Mouse (Mus musculus): ENCODE data around the gene Smurf2. TPM values are rescaled to one million over a fixed set of nuclear protein-coding genes. Genes with fewer than 3 reads are reported as not detected.

Gene Smurf2
- polyA plus RNA-seq, 1 experiment from 2014 or later: 4.8 TPM

DNA sequence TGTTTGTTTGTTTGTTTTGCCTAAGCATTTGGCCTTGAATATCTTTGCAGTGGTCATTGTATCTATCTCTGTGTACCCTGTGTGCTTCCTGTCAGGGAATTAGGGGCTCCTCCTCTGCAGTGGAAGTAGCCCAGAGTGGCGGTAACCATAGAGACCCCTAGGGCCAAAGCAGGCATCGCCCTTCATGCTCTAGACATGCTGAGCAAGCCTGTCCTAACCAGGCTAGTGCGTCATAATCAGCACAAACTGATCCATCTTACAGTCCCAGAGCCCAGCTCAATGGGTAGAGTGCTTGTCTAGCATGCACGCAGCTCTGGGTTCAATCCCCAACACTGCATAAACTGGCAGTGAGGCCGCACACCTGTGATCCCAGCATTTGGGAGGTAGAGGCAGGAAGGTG lies 38.6 kb upstream of the Smurf2 start:
- H3K4me2 ChIP-seq (ENCODE audit: low read depth, low read length): no peak overlapping the region
- ATAC-seq (no peak), DNase-seq (no peak)
- H3K4me1 ChIP-seq (ENCODE audit: insufficient read depth): peaks cover 31% of the 10 kb centered on the region
- no peak for TF ChIP-seq CTCF (IDR thresholded peaks at IDR 0.05; ENCODE audit: low read depth)
- no peak overlapping the region for H3K4me3 ChIP-seq (ENCODE audit: low read depth, low read length)
- H3K9me3 ChIP-seq (ENCODE audit: low read length): no peaks in the 10 kb centered on the region
- H3K9ac ChIP-seq (replicated peaks): no peak overlapping the region
- no peaks in the 10 kb centered on the region for H3K27me3 ChIP-seq (ENCODE audit: insufficient read depth, low read length)
- 81% methylated on average over 5 of the region's 5 CpGs for WGBS (ENCODE audit: insufficient replicate concordance)
- no peak overlapping the region for H3K27ac ChIP-seq (ENCODE audit: low read depth)
- no peaks in the 10 kb centered on the region for H3K36me3 ChIP-seq (replicated peaks; ENCODE audit: insufficient read depth, low read length)

DNA sequence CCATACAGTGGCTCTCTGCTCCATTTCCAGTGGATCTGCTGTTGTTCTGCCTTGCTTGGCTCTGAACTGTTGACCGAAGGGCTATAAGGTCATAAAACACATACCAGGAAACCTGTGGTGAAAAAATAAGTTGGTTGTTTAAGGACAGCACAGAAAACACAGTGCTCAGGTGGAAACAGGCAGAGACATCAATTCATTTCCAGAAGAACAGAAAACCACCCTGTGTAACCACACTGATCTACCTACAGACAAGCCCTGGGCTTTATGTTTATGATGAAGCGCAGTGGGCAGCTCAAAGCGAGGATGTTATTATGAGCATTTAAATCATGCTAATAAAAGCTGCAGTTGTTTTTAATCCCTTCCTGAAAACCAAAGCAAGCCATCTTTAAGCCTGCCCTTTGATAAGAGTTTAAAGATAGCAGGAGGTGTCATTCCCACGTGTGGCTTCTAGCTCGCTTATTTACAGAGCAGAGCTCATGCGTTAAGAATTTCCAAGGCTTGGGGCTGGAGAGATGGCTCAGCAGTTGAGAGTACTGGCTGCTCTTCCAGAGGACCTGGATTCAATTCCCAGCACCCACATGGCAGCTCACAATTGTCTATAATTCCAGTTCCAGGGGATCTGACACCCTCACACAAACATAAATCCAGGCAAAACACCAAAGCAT lies 38.0 kb upstream of the Smurf2 start:
- Histone ChIP-seq H3K27ac (ENCODE audit: low read depth) (no peak overlapping the region), H3K9me3 (ENCODE audit: low read length) (no peaks in the 10 kb centered on the region), H3K27me3 (ENCODE audit: insufficient read depth, low read length) (no peaks in the 10 kb centered on the region), H3K36me3 (replicated peaks; ENCODE audit: insufficient read depth, low read length) (no peaks in the 10 kb centered on the region), H3K4me3 (ENCODE audit: low read depth, low read length) (no peak overlapping the region), H3K4me2 (ENCODE audit: low read depth, low read length) (no peak overlapping the region), H3K9ac (replicated peaks) (no peak overlapping the region), H3K4me1 (ENCODE audit: insufficient read depth) (peaks cover 31% of the 10 kb centered on the region)
- TF ChIP-seq CTCF (IDR thresholded peaks at IDR 0.05; ENCODE audit: low read depth) (no peak), EP300 (IDR thresholded peaks at IDR 0.05; ENCODE audit: low read depth) (no peak)
- 69% methylated on average over 6 of the region's 6 CpGs for WGBS (ENCODE audit: insufficient replicate concordance)
- DNase-seq (no peak), ATAC-seq (no peak)

DNA sequence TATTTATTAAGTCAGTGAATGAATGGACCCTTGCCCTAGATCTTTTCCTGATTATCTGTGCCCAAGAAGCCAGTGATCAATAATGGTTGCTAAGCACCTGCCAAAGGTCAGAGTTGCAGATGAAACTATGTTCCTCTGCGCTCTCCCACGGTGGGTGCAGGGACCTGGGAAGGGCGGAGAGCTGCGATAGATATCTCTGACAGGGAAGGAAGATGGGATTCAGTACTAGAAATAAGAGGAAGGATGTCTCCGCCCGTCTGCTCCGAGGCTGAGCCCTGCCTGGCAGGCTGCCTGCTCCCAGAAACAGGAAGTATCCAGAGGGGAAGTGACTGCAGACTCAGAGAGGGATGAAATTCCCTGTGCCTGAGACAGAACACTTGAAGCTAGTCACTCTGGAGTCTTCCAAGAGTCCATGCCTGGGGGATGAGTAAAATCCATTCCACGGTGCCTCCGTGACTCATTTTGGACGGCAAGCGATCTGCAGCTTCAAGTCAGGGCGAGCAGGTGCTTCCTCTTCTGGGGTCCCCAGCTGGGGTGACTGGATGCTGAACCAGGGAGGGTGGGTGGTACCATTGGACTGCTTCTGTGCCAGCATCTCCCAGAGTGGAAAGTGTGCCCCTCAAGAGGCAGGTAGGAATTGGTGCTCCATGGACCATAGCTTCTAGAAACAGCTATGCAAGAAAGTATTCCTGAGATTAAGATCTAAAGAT lies 36.9 kb upstream of the Smurf2 start:
- H3K4me1 ChIP-seq (ENCODE audit: insufficient read depth): peaks cover 30% of the 10 kb centered on the region
- peak; percentile 66; the same call in 1 of the 2 replicates for TF ChIP-seq EP300 (IDR thresholded peaks at IDR 0.05; ENCODE audit: low read depth)
- no peak for TF ChIP-seq CTCF (IDR thresholded peaks at IDR 0.05; ENCODE audit: low read depth)
- no peak overlapping the region for H3K4me3 ChIP-seq (ENCODE audit: low read depth, low read length)
- ATAC-seq (peak; percentile 91), DNase-seq (peak; percentile 71)
- no peaks in the 10 kb centered on the region for H3K9me3 ChIP-seq (ENCODE audit: low read length)
- no peaks in the 10 kb centered on the region for H3K27me3 ChIP-seq (ENCODE audit: insufficient read depth, low read length)
- H3K27ac ChIP-seq (ENCODE audit: low read depth): peak overlapping the region; percentile 64
- no peak overlapping the region for H3K9ac ChIP-seq (replicated peaks)
- H3K36me3 ChIP-seq (replicated peaks; ENCODE audit: insufficient read depth, low read length): no peaks in the 10 kb centered on the region
- 0 out of 2 replicates have a peak overlapping the region, but pooled peaks have one; percentile 30 for H3K4me2 ChIP-seq (ENCODE audit: low read depth, low read length)
- 20% methylated on average over 12 of the region's 12 CpGs for WGBS (ENCODE audit: insufficient replicate concordance)

DNA sequence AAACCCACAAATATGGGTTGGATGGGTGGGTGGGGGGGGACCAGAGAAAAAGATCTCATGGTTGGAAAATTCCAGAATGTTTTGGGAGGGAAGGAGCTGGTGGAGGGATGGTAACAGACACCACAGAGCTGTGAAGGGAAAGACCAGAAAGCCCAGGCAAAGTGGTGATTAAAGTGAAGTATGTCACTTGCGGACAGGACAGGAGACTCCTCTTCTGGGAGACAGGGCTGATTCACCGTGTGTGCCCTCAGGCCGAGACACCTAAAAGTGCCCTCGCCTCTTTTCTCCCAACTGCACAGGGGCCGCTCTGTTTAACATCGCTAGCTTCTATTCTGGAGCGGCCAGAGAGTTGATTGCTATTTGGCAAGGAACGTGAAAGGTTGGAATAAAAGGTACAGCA lies 34.1 kb upstream of the Smurf2 start:
- no peak overlapping the region for H3K27ac ChIP-seq (ENCODE audit: low read depth)
- H3K4me1 ChIP-seq (ENCODE audit: insufficient read depth): peaks cover 13% of the 10 kb centered on the region
- no peak overlapping the region for H3K4me3 ChIP-seq (ENCODE audit: low read depth, low read length)
- H3K27me3 ChIP-seq (ENCODE audit: insufficient read depth, low read length): no peaks in the 10 kb centered on the region
- H3K9ac ChIP-seq (replicated peaks): no peak overlapping the region
- 81% methylated on average over 8 of the region's 8 CpGs for WGBS (ENCODE audit: insufficient replicate concordance)
- no peaks in the 10 kb centered on the region for H3K36me3 ChIP-seq (replicated peaks; ENCODE audit: insufficient read depth, low read length)
- ATAC-seq (no peak), DNase-seq (no peak)
- H3K4me2 ChIP-seq (ENCODE audit: low read depth, low read length): no peak overlapping the region
- no peaks in the 10 kb centered on the region for H3K9me3 ChIP-seq (ENCODE audit: low read length)
- no peak for TF ChIP-seq CTCF (IDR thresholded peaks at IDR 0.05; ENCODE audit: low read depth)
- TF ChIP-seq EP300 (IDR thresholded peaks at IDR 0.05; ENCODE audit: low read depth): no peak

DNA sequence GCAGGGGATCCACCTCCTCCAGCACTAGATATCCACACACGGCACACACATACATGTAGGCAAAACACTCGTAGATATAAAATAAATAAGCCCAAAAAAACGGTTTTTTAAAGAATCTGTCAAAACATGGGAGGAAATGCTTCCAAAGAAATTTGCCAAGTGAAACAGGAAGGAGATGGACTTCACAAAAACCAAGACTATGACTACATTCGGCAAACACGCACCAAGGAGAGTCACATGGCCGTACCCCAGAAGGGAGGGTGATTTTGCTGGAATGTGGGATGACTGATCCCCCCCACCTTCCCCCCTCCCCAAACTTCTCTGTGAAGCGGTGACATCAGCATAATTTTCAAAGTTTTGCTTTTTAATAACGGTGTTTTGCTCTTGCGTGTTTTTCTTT lies 33.6 kb upstream of the Smurf2 start:
- no peaks in the 10 kb centered on the region for H3K9me3 ChIP-seq (ENCODE audit: low read length)
- H3K27ac ChIP-seq (ENCODE audit: low read depth): no peak overlapping the region
- no peaks in the 10 kb centered on the region for H3K27me3 ChIP-seq (ENCODE audit: insufficient read depth, low read length)
- H3K36me3 ChIP-seq (replicated peaks; ENCODE audit: insufficient read depth, low read length): no peaks in the 10 kb centered on the region
- H3K4me3 ChIP-seq (ENCODE audit: low read depth, low read length): no peak overlapping the region
- ATAC-seq (no peak), DNase-seq (no peak)
- no peak overlapping the region for H3K4me2 ChIP-seq (ENCODE audit: low read depth, low read length)
- H3K9ac ChIP-seq (replicated peaks): no peak overlapping the region
- TF ChIP-seq EP300 (IDR thresholded peaks at IDR 0.05; ENCODE audit: low read depth) (no peak), CTCF (IDR thresholded peaks at IDR 0.05; ENCODE audit: low read depth) (no peak)
- 70% methylated on average over 9 of the region's 9 CpGs for WGBS (ENCODE audit: insufficient replicate concordance)
- H3K4me1 ChIP-seq (ENCODE audit: insufficient read depth): peaks cover 13% of the 10 kb centered on the region

DNA sequence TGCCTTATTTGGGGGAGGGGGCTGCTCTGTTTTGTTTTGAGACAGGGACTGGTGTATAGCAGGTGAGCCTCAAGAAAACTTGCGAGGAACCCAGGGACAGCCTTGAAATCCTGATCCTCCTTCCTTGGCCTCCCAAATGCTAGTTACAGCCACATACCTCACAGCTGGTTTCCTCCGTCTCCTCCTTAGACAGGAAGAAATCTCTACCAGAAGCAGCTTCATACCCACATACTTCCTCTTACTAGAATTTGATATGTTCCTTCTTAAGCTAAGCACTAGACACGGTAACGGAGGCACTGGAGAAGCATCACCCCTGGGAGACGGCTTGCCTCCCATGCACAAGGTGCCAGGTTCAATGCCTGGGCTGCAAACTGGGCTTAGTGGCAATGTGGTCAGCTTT lies 16.8 kb upstream of the Smurf2 start:
- Histone ChIP-seq H3K4me3 (ENCODE audit: low read depth, low read length) (no peak overlapping the region), H3K9me3 (ENCODE audit: low read length) (no peaks in the 10 kb centered on the region), H3K4me2 (ENCODE audit: low read depth, low read length) (no peak overlapping the region), H3K9ac (replicated peaks) (no peak overlapping the region), H3K4me1 (ENCODE audit: insufficient read depth) (no peaks in the 10 kb centered on the region), H3K27ac (ENCODE audit: low read depth) (no peak overlapping the region), H3K36me3 (replicated peaks; ENCODE audit: insufficient read depth, low read length) (no peaks in the 10 kb centered on the region), H3K27me3 (ENCODE audit: insufficient read depth, low read length) (no peaks in the 10 kb centered on the region)
- no peak for ATAC-seq
- TF ChIP-seq EP300 (IDR thresholded peaks at IDR 0.05; ENCODE audit: low read depth) (no peak), CTCF (IDR thresholded peaks at IDR 0.05; ENCODE audit: low read depth) (no peak)
- 37% methylated on average over 5 of the region's 5 CpGs for WGBS (ENCODE audit: insufficient replicate concordance)
- no peak for DNase-seq
